Mouse (Mus musculus) T-helper 1 cell (primary cell): Measurements from ENCODE around the gene F8.
"Not testable (repeated sequence)": the region's sequence is repeated elsewhere in the genome, so short reads cannot be mapped to it uniquely, and the experiment has no call there.

Experiments
- in situ Hi-C: fragments of 300-600 bp; cut with MboI, MseI; formaldehyde crosslinking; loops from one replicate; pipeline ENCODE4 v1.15.1; 2025; ENCODE audit warnings: high pct_unique_total_duplicates

The F8 gene

GRCm38 (mm10) chrX:75382195-75382771, at the start of gene F8, which contains the start of gene Fundc2:
TSS of gene F8 (minus strand) at chrX:75382615.
TSS of gene Fundc2 (plus strand) at chrX:75382399.
- in situ Hi-C loops, result no loop called here

- in situ Hi-C loops, result no loop called here
Observed at GRCm38 (mm10) chrX:75415936-75416785, 33.7 kb upstream of the F8 start, which contains the start of the genes Cmc4, Mtcp1 and Brcc3. TSS of gene Cmc4 (minus strand) at chrX:75416584. TSS of gene Mtcp1 (minus strand) at chrX:75416588. TSS of gene Brcc3 (plus strand) at chrX:75416628.

- in situ Hi-C loops, result no loop called here
Observed at GRCm38 (mm10) chrX:75409711-75410110, 27.3 kb upstream of the F8 start.

- in situ Hi-C loops, result no loop called here
Observed at GRCm38 (mm10) chrX:75403350-75403749, 20.9 kb upstream of the F8 start.

- in situ Hi-C loops, result no loop called here
Observed at GRCm38 (mm10) chrX:75402668-75403067, 20.3 kb upstream of the F8 start.

- in situ Hi-C loops, result no loop called here
Observed at GRCm38 (mm10) chrX:75399471-75399870, 17.1 kb upstream of the F8 start.

GRCm38 (mm10) chrX:75381699-75382098, 716 bp downstream of the F8 start:
- in situ Hi-C loops, result no loop called here

- in situ Hi-C loops, result no loop called here
Observed at GRCm38 (mm10) chrX:75381176-75381575, 1.2 kb downstream of the F8 start.

- in situ Hi-C loops, result no loop called here
Observed at GRCm38 (mm10) chrX:75376815-75377214, 5.6 kb downstream of the F8 start.

- in situ Hi-C loops, result no loop called here
Observed at GRCm38 (mm10) chrX:75372666-75373425, 9.6 kb downstream of the F8 start.

- in situ Hi-C loops, result no loop called here
Observed at GRCm38 (mm10) chrX:75370197-75370596, 12.2 kb downstream of the F8 start.

- in situ Hi-C loops, result no loop called here
Observed at GRCm38 (mm10) chrX:75323556-75323955, 58.9 kb downstream of the F8 start.

- in situ Hi-C loops, result no loop called here
Observed at GRCm38 (mm10) chrX:75271676-75272075, 110.7 kb downstream of the F8 start.

GRCm38 (mm10) chrX:75233603-75234376, 148.6 kb downstream of the F8 start:
- in situ Hi-C loops, result not testable (repeated sequence)

- in situ Hi-C loops, result no loop called here
Observed at GRCm38 (mm10) chrX:75231456-75231855, 151.0 kb downstream of the F8 start.

- in situ Hi-C loops, result no loop called here
Observed at GRCm38 (mm10) chrX:75163670-75164069, 218.7 kb downstream of the F8 start, which contains the start of gene Smim9. TSS of gene Smim9 (minus strand) at chrX:75163770.

GRCm38 (mm10) chrX:75155576-75156243, 226.7 kb downstream of the F8 start:
- in situ Hi-C loops, result no loop called here

- in situ Hi-C loops, result no loop called here
Observed at GRCm38 (mm10) chrX:75152249-75152648, 230.2 kb downstream of the F8 start.

GRCm38 (mm10) chrX:75150304-75150703, 232.1 kb downstream of the F8 start:
- in situ Hi-C loops, result no loop called here

- in situ Hi-C loops, result no loop called here
Observed at GRCm38 (mm10) chrX:75148414-75148813, 234.0 kb downstream of the F8 start.

GRCm38 (mm10) chrX:75143124-75143555, 239.3 kb downstream of the F8 start:
- in situ Hi-C loops, result not testable (repeated sequence)
